Mouse (Mus musculus): ENCODE results near the gene Btnl4.
"Not testable (repeated sequence)": the region's sequence is repeated elsewhere in the genome, so short reads cannot be mapped to it uniquely, and the experiment has no call there.

DNA sequence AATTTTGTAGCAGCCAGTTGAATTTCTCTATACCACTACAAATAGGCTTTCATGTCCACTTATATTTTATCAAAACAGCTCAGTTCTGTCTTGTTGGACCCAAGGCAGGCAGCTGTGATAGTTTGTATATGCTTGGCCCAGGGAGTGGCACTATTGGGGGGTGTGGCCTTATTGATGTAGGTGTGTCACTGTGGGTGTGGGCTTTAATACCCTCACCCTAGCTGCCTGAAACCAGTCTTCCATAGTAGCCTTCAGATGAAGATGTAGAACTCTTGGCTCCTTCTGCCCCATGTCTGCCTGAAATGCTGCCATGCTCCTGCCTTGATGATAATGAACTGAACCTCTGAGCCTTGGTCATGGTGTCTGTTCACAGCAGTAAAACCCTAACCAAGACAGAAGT is 11.2 kb downstream of the Btnl4 start:
- not testable (repeated sequence) for TF ChIP-seq TCF3 (IDR thresholded peaks at IDR 0.05; ENCODE audit: insufficient read length, low read depth); POLR2A (IDR thresholded peaks at IDR 0.05; ENCODE audit: insufficient read length, low read depth); MYOD1 (IDR thresholded peaks at IDR 0.05; ENCODE audit: control insufficient read depth in 1 of 3, insufficient read length in 2 of 3, low read depth in 2 of 3); USF1 (IDR thresholded peaks at IDR 0.05; ENCODE audit: low read depth); MAX (IDR thresholded peaks at IDR 0.05; ENCODE audit: low read depth); SRF (IDR thresholded peaks at IDR 0.05; ENCODE audit: control insufficient read depth, insufficient read length, low read depth)
